Mouse (Mus musculus) adrenal gland, adult 10 weeks (tissue): Measurements from ENCODE around the gene Strada. TPM values are rescaled to one million over a fixed set of nuclear protein-coding genes. Genes with fewer than 3 reads are reported as not detected.

Source experiments
- polyA plus RNA-seq: library from polyadenylated mRNA; stranded (reverse); fragments of 350-450 nt; fragmentation: Illumina TruSeq; extraction: RNeasy Lipid Tissue Mini Kit (QIAGEN cat#74804); gene quantifications from one replicate; pipeline ENCODE4 v1.2.3, GENCODE M21; 2014; ENCODE audit warnings: low read depth, low replicate concordance

The Strada gene
- polyA plus RNA-seq, result 8.9 TPM

DNA sequence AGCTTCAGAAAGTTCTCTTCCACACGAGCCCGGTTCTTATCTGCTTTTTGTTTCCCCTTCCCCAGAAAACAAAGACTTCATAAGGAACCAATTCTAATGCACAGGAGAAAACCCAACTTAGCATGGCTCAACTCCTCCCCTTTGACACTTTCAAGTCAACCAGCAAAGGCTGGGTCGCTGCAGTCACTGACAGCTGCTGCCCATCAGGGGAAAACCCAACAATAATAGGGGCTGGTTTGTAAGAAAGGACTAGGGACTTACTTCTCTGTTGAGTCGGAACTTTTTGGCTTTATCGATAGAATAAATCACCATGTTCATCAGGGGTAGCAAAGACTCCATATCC, at the start of gene Strada:
Gene Strada, minus strand, starts transcription at position 46 of the 343 bp plus-strand sequence.

GRCm38 (mm10) chr11:106216730-106217490, 14.9 kb upstream of the Strada start, which contains the start of gene Ddx42:
Ddx42 (plus strand) TSS chr11:106216926.

GRCm38 (mm10) chr11:106215927-106216729, 14.2 kb upstream of the Strada start, which contains the start of gene Ccdc47:
Ccdc47 (minus strand) TSS chr11:106216344.

GRCm38 (mm10) chr11:106160841-106161721, 40.9 kb downstream of the Strada start, which contains the start of the genes Gm10840 and Limd2:
Gm10840 (plus strand) TSS chr11:106160850.
Limd2 (minus strand) TSS chr11:106160860.

Other genes with a start within 250 kb of the Strada start
- 58.4 TPM for gene Cyb561, start 248.8 kb downstream of the Strada start, polyA plus RNA-seq
- 4.3 TPM for gene Ace, start 234.2 kb downstream of the Strada start, polyA plus RNA-seq
- gene Ace3, start 207.5 kb downstream of the Strada start, polyA plus RNA-seq, result not detected
- not detected for gene Kcnh6, start 194.0 kb downstream of the Strada start, polyA plus RNA-seq
- gene Dcaf7, start 165.3 kb downstream of the Strada start, polyA plus RNA-seq, result 43.0 TPM
- gene Taco1, start 136.1 kb downstream of the Strada start, polyA plus RNA-seq, result 15.1 TPM
- 9.6 TPM for gene Map3k3, start 117.6 kb downstream of the Strada start, polyA plus RNA-seq
- not detected for gene Gm10840, start 41.3 kb downstream of the Strada start, polyA plus RNA-seq
- 2.2 TPM for gene Limd2, start 41.3 kb downstream of the Strada start, polyA plus RNA-seq
- 267 TPM for gene Ccdc47, start 14.2 kb upstream of the Strada start, polyA plus RNA-seq
- gene Ddx42, start 14.8 kb upstream of the Strada start, polyA plus RNA-seq, result 65.4 TPM
- gene Ftsj3, start 53.9 kb upstream of the Strada start, polyA plus RNA-seq, result 20.9 TPM
- 33.4 TPM for gene Psmc5, start 54.0 kb upstream of the Strada start, polyA plus RNA-seq
- 13.2 TPM for gene Smarcd2, start 70.8 kb upstream of the Strada start, polyA plus RNA-seq
- not detected for gene Tcam1, start 74.5 kb upstream of the Strada start, polyA plus RNA-seq
- not detected for gene Gh, start 99.7 kb upstream of the Strada start, polyA plus RNA-seq
- not detected for gene Cd79b, start 112.6 kb upstream of the Strada start, polyA plus RNA-seq
- gene Scn4a, start 151.1 kb upstream of the Strada start, polyA plus RNA-seq, result 0.23 TPM
- not detected for gene Prr29, start 163.3 kb upstream of the Strada start, polyA plus RNA-seq
- 6.2 TPM for gene Icam2, start 185.9 kb upstream of the Strada start, polyA plus RNA-seq